Mouse (Mus musculus) left cerebral cortex, postnatal 14 days (tissue): ENCODE measurements around the gene Rimbp3. TPM values are rescaled to one million over a fixed set of nuclear protein-coding genes. Genes with fewer than 3 reads are reported as not detected.
"Not testable (repeated sequence)": the region's sequence is repeated elsewhere in the genome, so short reads cannot be mapped to it uniquely, and the experiment has no call there.

Source experiments
- DNase-seq, 2 experiments: peaks; one replicate each; pipeline ENCODE4 v3.0.0; 2021 to 2022; ENCODE audit warnings: low spot score in 2 of 2, mixed read lengths in 1 of 2
- intact Hi-C: fragments of 180-260 bp; cut with DNase I; formaldehyde crosslinking; loops from one replicate; pipeline ENCODE4 v1.15.1; 2025
- total RNA-seq, 2 experiments: library from RNA; stranded (reverse); gene quantifications; 2 replicates each; pipeline ENCODE4 v1.2.3; 2021

The Rimbp3 gene
- total RNA-seq, 2 experiments from 2014 or later = 1.5 to 1.8 TPM

- intact Hi-C loops = loop anchor here (1.0 to 2.0 kb wide), 3 partner anchors 25 to 83 kb away; no protein-coding TSS in a partner anchor
- peak; percentile 89 to 91 for DNase-seq
Observed at GRCm38 (mm10) chr16:17209981-17210838, 1.8 kb downstream of the Rimbp3 start.

- intact Hi-C loops = no loop called here
- DNase-seq = no peak
Observed at GRCm38 (mm10) chr16:17216934-17217633, 8.7 kb downstream of the Rimbp3 start.

- intact Hi-C loops = no loop called here
- DNase-seq = no peak
Observed at GRCm38 (mm10) chr16:17220127-17220733, 11.8 kb downstream of the Rimbp3 start.

- intact Hi-C loops = no loop called here
- DNase-seq = peak; percentile 92 to 95
Observed at GRCm38 (mm10) chr16:17222197-17222596, 13.8 kb downstream of the Rimbp3 start.

GRCm38 (mm10) chr16:17225584-17225983 is 17.2 kb downstream of the Rimbp3 start:
- DNase-seq = no peak
- intact Hi-C loops = no loop called here

- intact Hi-C loops = no loop called here
- DNase-seq = no peak
Observed at GRCm38 (mm10) chr16:17226496-17226895, 18.1 kb downstream of the Rimbp3 start.

GRCm38 (mm10) chr16:17231523-17231922 is 23.1 kb downstream of the Rimbp3 start:
- DNase-seq, intact Hi-C loops: not testable (repeated sequence)

- intact Hi-C loops = no loop called here
Observed at GRCm38 (mm10) chr16:17232794-17233701, 24.6 kb downstream of the Rimbp3 start, which contains the start of gene Hic2. Hic2 (plus strand) TSS chr16:17233572.

GRCm38 (mm10) chr16:17233702-17234498 is 25.5 kb downstream of the Rimbp3 start:
- DNase-seq = peak; percentile 33 to 45
- intact Hi-C loops = loop anchor here (2.0 kb wide), 1 partner anchor 25 kb away; the partner anchor contains the start of gene Rimbp3

More at GRCm38 (mm10) chr16:17232794-17233701, 24.6 kb downstream of the Rimbp3 start, which contains the start of gene Hic2:
- peak; percentile 86 to 87 for DNase-seq

GRCm38 (mm10) chr16:17234499-17234895 is 26.1 kb downstream of the Rimbp3 start:
- DNase-seq = peak; percentile 54 to 56
- intact Hi-C loops = loop anchor here (2.0 kb wide), 1 partner anchor 26 kb away; the partner anchor contains the start of gene Rimbp3

- intact Hi-C loops = loop anchor here (2.0 kb wide), 1 partner anchor 26 kb away; the partner anchor contains the start of gene Rimbp3
- DNase-seq = peak; percentile 40 to 73
Observed at GRCm38 (mm10) chr16:17234916-17235665, 26.7 kb downstream of the Rimbp3 start.

GRCm38 (mm10) chr16:17237634-17238033 is 29.2 kb downstream of the Rimbp3 start:
- no peak for DNase-seq
- intact Hi-C loops = no loop called here

- intact Hi-C loops = no loop called here
- DNase-seq = no peak
Observed at GRCm38 (mm10) chr16:17239409-17239808, 31.0 kb downstream of the Rimbp3 start.

GRCm38 (mm10) chr16:17243731-17244130 is 35.3 kb downstream of the Rimbp3 start:
- intact Hi-C loops = no loop called here

GRCm38 (mm10) chr16:17244996-17245395 is 36.6 kb downstream of the Rimbp3 start:
- intact Hi-C loops = no loop called here

More at GRCm38 (mm10) chr16:17243731-17244130, 35.3 kb downstream of the Rimbp3 start:
- no peak for DNase-seq

GRCm38 (mm10) chr16:17247727-17248126 is 39.3 kb downstream of the Rimbp3 start:
- intact Hi-C loops = no loop called here
- DNase-seq = no peak

More at GRCm38 (mm10) chr16:17244996-17245395, 36.6 kb downstream of the Rimbp3 start:
- no peak for DNase-seq

GRCm38 (mm10) chr16:17249135-17249534 is 40.7 kb downstream of the Rimbp3 start:
- intact Hi-C loops = no loop called here

More at GRCm38 (mm10) chr16:17249135-17249534, 40.7 kb downstream of the Rimbp3 start:
- no peak for DNase-seq
